Mouse (Mus musculus): ENCODE measurements around the gene Gm10100. TPM values are rescaled to one million over a fixed set of nuclear protein-coding genes. Genes with fewer than 3 reads are reported as not detected.
A peak's percentile ranks its signal among the peaks of the same experiment; 100 is the strongest.
"Not testable (repeated sequence)": the region's sequence is repeated elsewhere in the genome, so short reads cannot be mapped to it uniquely, and the experiment has no call there.

Gene Gm10100
- total RNA-seq (2021), result not detected

DNA sequence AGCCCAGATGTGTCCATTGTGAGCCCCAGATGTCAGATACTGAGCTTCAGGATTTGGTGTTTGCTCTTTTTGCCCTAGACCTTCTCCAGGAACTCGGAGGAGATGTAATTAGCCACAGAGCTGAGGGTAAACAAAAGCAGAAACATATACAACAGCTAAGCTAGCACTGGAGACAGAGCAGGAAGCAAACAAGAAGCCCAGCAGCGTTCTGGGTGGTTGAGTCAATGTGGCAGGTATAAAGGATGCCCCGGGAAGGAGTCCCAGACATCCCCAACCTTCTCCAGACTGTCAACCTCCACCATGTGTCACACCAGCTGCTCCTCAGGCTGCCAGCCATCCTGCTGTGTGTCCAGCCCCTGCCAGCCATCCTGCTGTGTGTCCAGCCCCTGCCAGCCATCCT, at the start of gene Gm10100:
Gene Gm10100, plus strand, starts transcription at position 301 of the 400 bp plus-strand sequence.
- intact Hi-C loops (cut with DNase I), result no loop called here
- DNase-seq (ENCODE audit: low spot score in 2 of 2), result no peak

DNA sequence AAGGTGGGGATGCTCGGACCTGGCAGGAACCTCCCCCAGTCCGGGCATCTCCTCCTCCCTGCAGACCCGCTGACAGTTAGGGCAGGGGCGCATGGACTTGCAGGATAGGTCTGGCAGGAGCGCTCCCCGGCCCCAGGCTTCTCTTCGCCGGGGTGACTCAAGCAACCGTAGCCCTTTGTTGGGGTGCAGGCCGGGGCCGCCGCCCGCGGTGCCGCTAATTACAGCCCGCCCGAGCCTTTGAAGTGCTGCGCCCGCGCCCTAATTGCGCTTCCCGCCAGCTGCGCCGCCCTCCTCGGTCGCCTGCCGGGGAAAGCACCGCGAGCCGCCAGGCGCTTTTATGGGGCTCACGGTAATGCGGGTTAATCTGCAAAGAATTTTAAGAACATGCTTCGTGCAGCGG, 48.7 kb upstream of the Gm10100 start:
- intact Hi-C loops (cut with DNase I), result no loop called here
- no peak for DNase-seq (ENCODE audit: low spot score in 2 of 2)

DNA sequence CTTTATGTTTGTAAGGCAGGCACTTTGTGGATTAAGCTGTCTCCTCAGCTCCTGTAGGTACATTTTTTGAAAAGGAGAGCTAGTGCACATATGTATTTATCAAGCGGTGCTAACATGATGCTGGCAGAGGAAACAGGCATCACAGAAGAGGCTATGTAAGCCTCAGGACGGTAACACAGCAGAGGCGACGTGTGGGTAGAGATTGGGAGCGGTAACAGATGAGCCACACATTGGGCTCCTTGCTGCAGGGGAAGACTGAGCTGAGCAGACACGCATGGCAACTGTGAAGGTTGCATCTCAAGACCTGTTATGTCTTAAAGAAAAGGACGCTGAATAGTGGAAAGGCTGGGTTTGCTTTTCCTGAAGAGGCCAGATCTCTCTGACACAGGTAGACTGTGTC, 43.3 kb upstream of the Gm10100 start:
- peak; percentile 17 to 26 for DNase-seq (ENCODE audit: low spot score in 2 of 2)
- intact Hi-C loops (cut with DNase I), result no loop called here

DNA sequence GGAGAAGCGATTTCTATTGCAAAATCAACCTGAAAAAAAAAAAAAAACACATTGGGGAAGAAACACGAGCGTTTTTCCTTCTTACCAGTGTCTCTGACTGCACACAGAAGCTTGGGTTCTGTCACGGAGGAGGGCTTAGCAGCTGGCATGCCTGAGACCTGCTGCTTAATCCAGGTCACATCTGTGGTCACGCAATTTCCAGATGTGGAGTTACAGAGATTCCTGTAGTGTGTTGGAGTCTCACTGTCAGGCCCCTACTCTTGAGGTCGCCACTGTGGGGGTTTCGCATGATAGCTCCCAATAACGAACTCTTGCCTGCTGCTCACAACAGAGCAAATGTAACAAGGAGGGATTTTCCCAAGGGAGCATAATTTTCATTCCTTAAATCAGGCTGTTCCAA, 42.1 kb upstream of the Gm10100 start:
- intact Hi-C loops (cut with DNase I), result no loop called here
- no peak for DNase-seq (ENCODE audit: low spot score in 2 of 2)

GRCm38 (mm10) chr10:77685895-77686664, 40.2 kb upstream of the Gm10100 start, which contains the start of gene Tspear:
Gene Tspear (plus strand): TSS chr10:77686569.
- intact Hi-C loops (cut with DNase I), result no loop called here

GRCm38 (mm10) chr10:77687021-77687420, 39.3 kb upstream of the Gm10100 start:
- intact Hi-C loops (cut with DNase I), result no loop called here
- DNase-seq (ENCODE audit: low spot score in 2 of 2), result no peak

More at GRCm38 (mm10) chr10:77685895-77686664, 40.2 kb upstream of the Gm10100 start, which contains the start of gene Tspear:
- no peak for DNase-seq (ENCODE audit: low spot score in 2 of 2)

DNA sequence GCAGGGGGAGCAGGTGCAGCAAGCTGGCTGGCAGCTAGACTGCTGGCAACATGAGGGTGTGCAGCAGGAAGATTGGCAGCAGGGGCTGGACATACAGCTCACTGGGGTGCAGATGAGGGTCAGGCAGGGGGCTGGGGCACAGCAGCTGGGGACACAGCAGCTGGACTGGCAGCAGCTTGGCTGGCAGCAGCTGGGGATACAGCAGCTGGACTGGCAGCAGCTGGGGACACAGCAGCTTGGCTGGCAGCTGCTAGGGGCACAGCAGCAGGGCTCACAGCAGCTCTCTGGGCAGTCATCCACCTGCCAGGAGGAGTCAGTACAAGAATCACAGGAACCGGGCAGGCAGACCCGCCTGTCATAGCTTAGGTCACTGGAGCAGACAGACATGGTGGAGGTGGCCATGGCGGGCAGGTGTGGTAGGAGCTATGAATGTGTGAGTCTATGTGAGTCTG, 35.9 kb upstream of the Gm10100 start, which contains the start of gene Gm19402:
Gene Gm19402, minus strand, starts transcription at position 402 of the 452 bp plus-strand sequence.
- intact Hi-C loops (cut with DNase I); DNase-seq (ENCODE audit: low spot score in 2 of 2): not testable (repeated sequence)

GRCm38 (mm10) chr10:77697133-77697532, 29.2 kb upstream of the Gm10100 start, which contains the start of gene Gm9508:
Gene Gm9508 (minus strand): TSS chr10:77697233.
- intact Hi-C loops (cut with DNase I), result no loop called here
- no peak for DNase-seq (ENCODE audit: low spot score in 2 of 2)

- DNase-seq (ENCODE audit: low spot score in 2 of 2), result no peak
- intact Hi-C loops (cut with DNase I), result no loop called here
Measured at GRCm38 (mm10) chr10:77706326-77706725, 20.0 kb upstream of the Gm10100 start, which contains the start of gene Gm10272. Gene Gm10272 (plus strand): TSS chr10:77706626.

- intact Hi-C loops (cut with DNase I), result no loop called here
- no peak for DNase-seq (ENCODE audit: low spot score in 2 of 2)
Measured at GRCm38 (mm10) chr10:77709831-77710230, 16.5 kb upstream of the Gm10100 start.

DNA sequence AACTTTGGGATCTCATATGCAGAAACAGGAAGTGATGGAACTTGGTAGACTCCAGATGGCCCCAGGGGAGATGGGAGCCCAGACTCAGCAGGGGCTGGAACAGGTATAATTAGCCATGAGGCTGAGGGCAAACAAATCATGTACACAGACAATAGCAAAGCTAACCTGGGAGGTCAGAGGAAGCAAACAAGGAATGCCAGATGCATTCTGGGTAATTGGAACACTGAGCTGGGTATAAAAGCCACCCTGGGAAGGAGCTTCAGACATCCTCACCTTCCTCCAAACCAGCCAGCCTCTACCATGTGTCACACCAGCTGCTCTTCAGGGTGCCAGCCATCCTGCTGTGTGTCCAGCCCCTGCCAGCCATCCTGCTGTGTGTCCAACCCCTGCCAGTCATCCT, 15.1 kb upstream of the Gm10100 start, which contains the start of gene Gm10024:
Gene Gm10024, plus strand, starts transcription at position 301 of the 400 bp plus-strand sequence.
- intact Hi-C loops (cut with DNase I); DNase-seq (ENCODE audit: low spot score in 2 of 2): not testable (repeated sequence)

- DNase-seq (ENCODE audit: low spot score in 2 of 2), result no peak
- intact Hi-C loops (cut with DNase I), result no loop called here
Measured at GRCm38 (mm10) chr10:77713734-77714133, 12.6 kb upstream of the Gm10100 start.

GRCm38 (mm10) chr10:77715507-77715906, 10.8 kb upstream of the Gm10100 start, which contains the start of gene Gm10142:
Gene Gm10142 (plus strand): TSS chr10:77715807.
- intact Hi-C loops (cut with DNase I), result no loop called here
- DNase-seq (ENCODE audit: low spot score in 2 of 2), result no peak

- intact Hi-C loops (cut with DNase I); DNase-seq (ENCODE audit: low spot score in 2 of 2): not testable (repeated sequence)
Measured at GRCm38 (mm10) chr10:77720299-77720698, 6.0 kb upstream of the Gm10100 start, which contains the start of gene Krtap12-1. Gene Krtap12-1 (plus strand): TSS chr10:77720599.

DNA sequence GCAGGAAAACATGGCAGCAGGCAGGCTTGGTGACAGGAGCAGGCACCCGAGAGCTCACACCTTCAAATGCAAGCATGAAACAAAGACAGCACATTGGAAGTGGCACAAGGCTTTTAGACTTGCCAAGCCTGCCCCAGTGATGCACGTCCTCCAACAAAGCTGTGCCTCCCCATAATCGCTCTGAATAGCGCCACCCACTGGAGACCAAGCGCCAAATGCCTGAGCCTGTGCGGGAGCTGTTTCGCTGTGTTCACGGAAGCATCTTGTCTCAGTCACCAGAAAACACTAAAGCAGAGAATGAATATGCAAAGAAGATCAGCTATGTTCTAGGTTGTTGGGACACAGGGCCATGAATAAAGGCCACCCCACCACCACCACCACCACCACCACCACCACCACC, 1.4 kb upstream of the Gm10100 start:
- DNase-seq (ENCODE audit: low spot score in 2 of 2), result no peak
- intact Hi-C loops (cut with DNase I), result no loop called here

DNA sequence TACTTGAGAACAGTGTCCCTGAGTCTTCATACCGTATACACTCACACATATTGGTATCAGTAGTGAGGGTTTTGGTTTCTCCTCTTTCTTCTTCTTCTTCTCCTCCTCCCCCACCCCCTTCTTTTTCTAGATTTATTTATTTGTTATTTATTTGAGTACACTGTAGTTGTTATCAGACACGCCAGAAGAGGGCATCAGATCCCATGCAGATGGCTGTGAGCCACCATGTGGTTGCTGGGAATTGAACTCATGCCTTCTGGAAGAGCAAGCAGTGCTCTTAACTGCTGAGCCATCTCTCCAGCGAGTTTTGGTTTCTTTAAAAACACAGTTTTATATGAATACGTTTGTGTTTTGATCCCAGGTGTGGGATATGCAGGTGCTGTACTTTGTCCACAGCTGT, 2.0 kb downstream of the Gm10100 start:
- intact Hi-C loops (cut with DNase I), result no loop called here
- no peak for DNase-seq (ENCODE audit: low spot score in 2 of 2)

DNA sequence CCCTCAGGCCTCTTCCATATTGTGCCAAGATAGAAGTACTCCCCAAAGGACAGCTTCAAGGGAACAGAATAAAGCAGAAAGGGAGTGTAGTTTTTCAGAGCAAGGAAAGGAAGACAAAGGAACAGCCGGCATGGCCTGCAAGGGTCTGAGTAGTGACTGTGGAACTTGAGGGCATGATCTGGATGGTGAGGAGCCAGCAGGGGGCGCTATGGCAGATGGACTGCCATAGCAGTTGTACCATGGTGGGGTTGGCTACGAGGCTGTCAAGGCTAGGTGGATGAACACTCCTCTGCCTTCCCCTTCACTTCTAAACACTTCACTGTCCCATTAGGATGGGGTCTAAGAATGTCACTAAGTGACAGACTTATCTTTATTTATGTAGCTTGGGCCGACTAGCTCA, 3.0 kb downstream of the Gm10100 start:
- no peak for DNase-seq (ENCODE audit: low spot score in 2 of 2)
- intact Hi-C loops (cut with DNase I), result no loop called here

GRCm38 (mm10) chr10:77735928-77736327, 9.6 kb downstream of the Gm10100 start:
- intact Hi-C loops (cut with DNase I), result no loop called here
- DNase-seq (ENCODE audit: low spot score in 2 of 2), result no peak

DNA sequence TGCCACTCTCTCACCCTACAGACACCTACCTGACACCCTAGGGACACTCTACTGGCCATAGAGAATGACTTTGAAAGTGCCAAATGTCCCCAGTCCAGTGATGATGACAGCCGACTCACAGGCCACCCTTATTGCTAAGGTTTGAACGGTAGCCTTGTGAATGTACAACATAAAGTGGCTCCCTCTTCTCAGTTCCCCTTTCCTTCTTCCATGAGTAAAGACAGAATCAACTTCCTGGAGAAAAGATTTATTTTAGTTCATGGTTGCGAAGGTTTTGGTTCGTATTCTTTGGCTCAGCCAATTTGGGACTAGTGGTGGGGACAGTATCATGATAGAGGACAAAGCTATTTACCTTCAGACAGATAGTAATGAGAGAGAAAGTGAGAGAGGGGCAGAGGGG, 12.6 kb downstream of the Gm10100 start:
- no peak for DNase-seq (ENCODE audit: low spot score in 2 of 2)
- intact Hi-C loops (cut with DNase I), result no loop called here

DNA sequence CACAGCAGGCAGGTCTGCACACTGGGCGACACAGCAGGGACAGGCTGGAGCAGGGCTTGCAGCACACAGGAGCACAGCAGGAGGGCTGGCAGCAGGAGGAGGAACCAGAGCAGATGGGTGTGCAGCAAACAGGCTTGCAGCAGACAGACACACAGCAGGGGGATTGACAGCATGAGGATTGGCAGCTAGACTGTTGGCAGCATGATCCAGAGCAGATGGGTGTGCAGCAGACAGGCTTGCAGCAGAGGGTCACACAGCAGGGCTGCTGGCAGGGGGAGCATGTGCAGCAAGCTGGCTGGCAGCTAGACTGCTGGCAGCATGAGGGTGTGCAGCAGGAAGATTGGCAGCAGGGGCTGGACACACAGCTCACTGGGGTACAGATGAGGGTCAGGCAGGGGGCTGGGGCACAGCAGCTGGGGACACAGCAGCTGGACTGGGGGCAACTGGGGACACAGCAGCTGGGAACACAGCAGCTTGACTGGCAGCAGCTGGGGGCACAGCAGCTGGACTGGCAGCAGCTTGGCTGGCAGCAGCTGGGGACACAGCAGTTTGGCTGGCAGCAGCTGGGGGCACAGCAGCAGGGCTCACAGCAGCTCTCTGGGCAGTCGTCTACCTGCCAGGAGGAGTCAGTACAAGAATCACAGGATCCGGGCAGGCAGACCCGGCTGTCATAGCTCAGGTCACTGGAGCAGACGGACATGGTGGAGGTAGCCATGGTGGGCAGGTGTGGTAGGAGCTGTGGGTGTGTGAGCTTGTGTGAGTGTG, 15.8 kb downstream of the Gm10100 start, which contains the start of gene Gm18596:
Gene Gm18596, minus strand, starts transcription at position 715 of the 765 bp plus-strand sequence.
- intact Hi-C loops (cut with DNase I); DNase-seq (ENCODE audit: low spot score in 2 of 2): not testable (repeated sequence)

Measured in left cerebral cortex, postnatal 36 days (tissue).